Mouse (Mus musculus): ENCODE data around the gene Ran.
A peak's percentile ranks its signal among the peaks of the same experiment; 100 is the strongest.

Ran gene

DNA sequence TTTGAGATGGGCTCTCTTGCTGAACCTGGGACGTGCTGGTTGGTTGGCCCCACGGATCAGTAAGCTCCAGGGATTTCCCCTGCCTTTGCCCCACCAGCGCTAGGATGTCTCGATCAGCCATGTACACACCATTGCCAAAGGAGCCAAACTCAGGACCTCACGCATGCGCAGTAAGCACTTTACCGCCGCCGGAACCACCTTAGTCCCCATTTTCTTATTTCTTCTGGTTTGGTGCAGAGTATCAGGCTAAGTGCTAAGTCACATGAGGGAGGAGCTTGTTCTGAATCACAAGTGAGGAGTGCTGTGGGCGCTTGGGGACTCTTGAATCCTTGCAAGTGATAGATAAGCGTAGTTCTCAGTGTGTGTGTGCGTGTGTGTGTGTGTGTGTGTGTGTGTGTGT, 45.4 kb downstream of the Ran start:
- no peak for DNase-seq

DNA sequence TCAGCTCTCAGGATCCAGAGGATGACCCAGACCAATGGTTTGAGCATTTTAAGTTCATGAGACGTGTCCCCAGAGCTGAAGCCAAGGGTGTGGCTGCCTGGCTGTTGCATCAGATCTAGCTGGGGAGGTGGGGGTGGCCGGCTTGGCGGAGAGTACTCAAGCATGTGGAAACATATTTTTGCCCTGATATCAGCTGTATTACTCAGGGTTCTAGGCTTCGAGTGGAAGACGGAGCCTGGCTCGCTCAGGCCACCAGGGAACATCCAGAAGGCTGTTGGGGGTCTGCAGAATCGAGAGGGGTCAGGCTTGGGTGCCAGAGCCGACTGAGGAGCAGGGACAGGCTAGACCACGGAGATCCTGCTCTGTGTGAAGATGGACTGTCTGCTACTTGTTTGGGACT, 46.1 kb downstream of the Ran start:
- DNase-seq: peak; percentile 66 to 68

DNA sequence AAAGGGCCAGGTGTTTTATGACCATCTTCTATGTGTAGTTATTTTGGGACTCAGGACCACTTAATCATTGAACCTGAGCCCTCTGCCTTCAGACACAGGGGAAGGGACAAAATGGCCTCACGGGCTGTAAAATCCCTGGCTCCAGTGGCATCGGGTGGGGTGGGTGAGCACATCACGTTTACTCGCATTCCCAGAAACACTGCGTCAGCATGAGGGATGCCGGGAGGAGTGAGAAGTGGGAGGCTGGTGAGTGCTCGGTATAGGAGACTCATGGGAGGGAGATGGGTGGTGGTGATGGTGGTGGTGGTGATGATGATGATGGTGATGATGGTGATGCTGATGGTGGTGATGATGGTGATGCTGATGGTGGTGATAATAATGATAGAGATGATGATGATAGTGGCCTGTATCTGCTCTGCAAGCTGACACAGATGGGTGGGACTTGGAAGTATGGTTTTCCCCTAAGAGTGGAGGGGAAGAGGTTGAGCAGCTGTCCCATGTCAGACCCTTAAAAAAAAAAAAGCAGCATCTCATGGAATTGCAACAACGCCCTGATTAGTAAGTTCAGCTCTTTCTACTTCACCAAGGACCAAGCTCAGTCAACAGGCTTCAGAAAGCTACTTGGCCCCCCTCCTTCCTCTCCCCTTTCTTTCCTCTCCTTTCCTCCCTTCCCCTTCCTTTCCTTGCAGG, 46.8 kb downstream of the Ran start:
- DNase-seq: peak in 1 of 2 experiments; percentile 8

DNA sequence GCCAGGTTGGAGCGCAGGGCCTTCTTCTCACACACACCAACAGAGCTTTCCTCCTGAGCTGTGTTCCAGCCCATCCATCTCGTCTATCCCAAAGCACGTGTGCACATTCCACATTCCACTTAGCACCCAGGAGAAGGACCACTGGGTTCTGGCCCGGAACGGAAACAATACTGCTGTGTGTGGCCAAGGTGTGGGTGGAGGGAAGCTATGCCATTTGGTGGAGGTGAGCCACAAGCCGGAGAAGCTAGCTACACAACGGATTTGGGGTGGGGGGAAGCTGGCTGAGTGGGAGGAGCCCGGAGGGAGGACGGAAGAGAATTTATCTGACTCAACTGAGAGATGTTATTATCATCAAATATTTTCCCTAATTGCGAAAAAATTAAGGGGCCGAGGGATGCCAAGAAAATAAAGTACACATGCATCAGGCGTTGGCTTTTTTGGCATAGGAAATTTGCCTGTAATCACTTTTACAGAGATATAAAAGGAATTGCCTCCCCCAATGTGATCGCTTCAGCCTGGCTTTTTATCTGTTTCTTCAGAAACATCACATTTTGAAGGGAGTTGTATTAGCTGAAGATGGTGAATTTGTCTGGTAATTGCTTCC, 47.5 kb downstream of the Ran start:
- peak; percentile 24 to 32 for DNase-seq

DNA sequence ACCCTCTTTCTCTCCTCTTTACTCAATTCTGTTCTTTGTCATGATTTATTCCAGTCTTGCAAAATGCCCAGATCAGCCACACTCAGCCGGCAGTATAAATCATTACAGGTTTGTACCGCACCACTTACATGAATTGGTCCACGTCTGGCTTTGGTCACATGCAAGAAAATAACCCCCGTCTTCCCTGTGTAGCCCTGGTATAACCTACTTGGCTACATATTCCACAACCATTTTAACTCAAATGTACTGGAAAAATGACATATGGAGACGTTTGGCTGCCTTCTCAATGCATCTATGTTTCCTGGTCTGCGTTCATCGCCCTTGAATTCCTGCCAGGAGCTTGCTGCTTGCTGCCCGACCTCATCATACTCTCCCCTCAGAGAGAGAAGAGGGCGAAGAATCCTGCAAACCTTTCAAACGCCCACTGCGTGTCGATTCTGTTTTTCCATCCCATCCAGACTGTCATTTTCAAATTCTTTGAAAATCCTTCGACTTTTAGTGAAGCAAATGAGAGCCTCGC, 52.0 kb downstream of the Ran start:
- DNase-seq: no peak

DNA sequence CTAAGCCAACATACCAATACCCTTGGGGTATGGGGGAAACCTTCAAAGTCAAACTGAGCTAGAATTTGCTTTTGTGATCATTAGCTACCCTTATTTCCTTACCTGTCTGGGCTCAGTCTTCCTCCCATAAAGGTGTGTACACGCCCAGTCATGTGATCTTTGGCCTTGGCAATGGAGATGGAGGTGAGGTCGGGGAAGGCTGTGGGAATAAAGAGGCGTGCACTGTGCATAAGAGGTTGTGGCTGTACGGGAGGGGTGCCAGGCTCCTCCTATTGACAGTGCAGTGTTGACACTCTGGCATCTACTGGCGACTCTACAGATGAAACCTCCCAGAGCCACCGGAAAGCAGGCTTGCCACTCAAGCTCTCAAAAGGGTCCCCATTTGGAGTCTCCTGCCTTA, 53.5 kb downstream of the Ran start:
- no peak for DNase-seq

Data from lung, adult 18-20 months (tissue).